Mouse (Mus musculus) c-Kit-positive CD71-positive TER-119-positive erythroid progenitor cells, embryonic 14.5 days (primary cell): ENCODE results near the gene Gdpd3.
"Not testable (repeated sequence)": the region's sequence is repeated elsewhere in the genome, so short reads cannot be mapped to it uniquely, and the experiment has no call there.

Experiments
- DNase-seq: peaks from one replicate; pipeline ENCODE4 v3.0.0-alpha.2; 2013; ENCODE audit warnings: low spot score

The Gdpd3 gene

GRCm38 (mm10) chr7:126760956-126761355 is 5.2 kb upstream of the Gdpd3 start:
- no peak for DNase-seq

DNA sequence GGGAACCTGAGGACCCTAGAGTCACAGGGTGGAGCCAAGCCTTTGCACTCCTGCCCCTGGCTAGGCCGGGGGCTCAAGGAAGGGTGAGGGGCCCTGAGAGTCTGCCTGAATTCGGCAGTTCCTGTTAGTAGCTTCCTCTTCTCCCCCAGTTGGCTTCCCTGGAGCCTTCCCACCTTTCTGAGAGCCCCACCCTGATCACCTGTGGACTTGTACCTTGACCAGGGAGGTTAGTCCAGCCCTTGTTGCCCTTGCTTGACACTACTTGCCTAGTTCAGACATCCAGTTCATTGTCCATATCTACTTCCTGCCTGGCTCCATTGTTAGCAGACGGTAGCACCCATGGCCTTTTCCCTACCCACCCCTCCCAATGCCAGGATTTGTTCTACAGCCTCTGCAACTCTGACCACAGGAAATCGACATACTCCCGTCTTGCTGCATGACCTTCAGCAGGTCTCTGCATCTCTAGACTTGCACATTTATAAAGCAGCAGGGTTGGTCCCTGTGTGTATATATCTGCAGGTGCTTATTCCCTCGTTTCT is 4.5 kb upstream of the Gdpd3 start:
- no peak for DNase-seq

DNA sequence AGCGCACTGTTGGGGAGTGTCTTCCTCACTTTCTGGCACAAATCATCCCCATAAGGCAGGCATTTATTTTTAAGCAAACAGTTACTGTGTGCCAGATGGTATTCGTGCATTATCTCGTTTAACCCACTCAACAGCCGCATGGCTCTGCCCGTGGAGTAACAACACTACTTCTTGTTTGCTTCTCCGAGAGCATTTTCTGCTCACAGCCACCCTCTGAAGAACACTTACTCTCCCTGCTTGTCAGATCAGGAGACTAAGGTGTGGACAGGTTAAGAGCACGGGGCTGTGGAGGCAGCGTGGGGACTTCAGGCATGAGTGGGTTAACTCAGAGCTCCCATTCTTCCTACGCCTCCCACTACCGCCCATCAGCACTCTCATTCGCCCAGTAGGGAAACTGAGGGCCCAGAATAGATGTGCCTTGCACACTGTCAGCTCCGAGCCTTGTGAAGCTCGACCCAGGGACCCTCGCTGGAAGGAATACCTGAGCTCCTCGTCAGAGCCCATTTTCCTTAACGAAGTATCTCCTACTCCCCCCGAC is 3.6 kb upstream of the Gdpd3 start:
- DNase-seq, result no peak

DNA sequence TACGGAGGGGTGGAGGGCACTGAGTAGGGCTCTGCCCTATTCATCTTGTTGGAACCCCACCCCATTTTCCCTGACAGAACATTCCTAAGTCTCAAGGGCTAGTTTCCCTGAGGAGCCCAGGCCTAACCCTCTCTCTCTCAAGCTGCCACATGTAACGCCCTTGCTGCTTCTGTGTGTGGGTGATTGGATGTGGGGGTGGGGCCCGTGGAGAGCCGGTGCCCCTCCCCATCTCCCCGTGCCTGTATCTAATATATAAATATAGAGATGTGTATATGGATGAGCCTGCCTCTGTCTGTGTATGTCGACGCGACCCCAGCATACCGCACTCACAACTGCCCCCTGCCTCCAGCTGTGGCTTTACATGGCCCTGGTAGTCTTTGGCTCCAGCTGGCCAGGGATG is 594 bp upstream of the Gdpd3 start:
- no peak for DNase-seq

DNA sequence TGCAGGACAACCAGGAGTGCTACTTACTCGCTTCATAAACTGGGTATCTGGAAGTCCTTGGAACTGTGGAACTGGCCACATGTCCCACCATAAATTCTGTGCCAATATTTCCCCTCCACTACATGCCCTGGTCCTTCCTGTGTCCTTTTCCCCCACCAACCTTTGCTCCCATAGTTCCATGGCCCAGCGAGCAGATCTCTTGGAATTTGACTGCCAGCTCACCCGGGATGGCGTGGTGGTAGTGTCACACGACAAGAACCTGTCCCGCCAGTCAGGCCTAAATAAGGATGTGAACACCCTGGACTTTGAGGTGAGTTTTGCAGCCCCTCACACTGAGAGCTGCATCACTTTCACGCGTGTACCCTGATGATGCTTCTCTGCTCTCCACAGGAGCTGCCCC is 867 bp downstream of the Gdpd3 start:
- no peak for DNase-seq

DNA sequence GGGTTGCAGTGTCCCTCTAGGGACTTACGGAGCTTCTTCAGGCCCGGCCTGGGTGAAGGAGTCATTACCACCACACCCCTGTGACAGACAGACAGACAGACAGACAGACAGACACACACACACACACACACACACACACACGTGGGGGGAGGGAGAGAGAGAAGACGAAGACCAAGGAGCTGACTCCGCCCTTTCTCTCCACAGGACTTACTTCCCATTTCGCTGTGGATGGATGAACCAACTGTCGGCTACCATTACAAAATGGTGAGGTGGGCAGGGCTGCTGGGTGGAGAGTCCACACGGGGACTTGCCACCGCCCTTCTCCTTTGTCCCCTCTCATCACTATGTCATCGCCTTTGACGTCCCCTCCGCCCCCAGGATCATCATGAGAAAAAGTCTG is 4.7 kb downstream of the Gdpd3 start:
- no peak for DNase-seq

- DNase-seq, result no peak
Measured at GRCm38 (mm10) chr7:126773351-126773750, 7.2 kb downstream of the Gdpd3 start.

- DNase-seq, result no peak
Measured at GRCm38 (mm10) chr7:126774463-126774862, 8.3 kb downstream of the Gdpd3 start.

DNA sequence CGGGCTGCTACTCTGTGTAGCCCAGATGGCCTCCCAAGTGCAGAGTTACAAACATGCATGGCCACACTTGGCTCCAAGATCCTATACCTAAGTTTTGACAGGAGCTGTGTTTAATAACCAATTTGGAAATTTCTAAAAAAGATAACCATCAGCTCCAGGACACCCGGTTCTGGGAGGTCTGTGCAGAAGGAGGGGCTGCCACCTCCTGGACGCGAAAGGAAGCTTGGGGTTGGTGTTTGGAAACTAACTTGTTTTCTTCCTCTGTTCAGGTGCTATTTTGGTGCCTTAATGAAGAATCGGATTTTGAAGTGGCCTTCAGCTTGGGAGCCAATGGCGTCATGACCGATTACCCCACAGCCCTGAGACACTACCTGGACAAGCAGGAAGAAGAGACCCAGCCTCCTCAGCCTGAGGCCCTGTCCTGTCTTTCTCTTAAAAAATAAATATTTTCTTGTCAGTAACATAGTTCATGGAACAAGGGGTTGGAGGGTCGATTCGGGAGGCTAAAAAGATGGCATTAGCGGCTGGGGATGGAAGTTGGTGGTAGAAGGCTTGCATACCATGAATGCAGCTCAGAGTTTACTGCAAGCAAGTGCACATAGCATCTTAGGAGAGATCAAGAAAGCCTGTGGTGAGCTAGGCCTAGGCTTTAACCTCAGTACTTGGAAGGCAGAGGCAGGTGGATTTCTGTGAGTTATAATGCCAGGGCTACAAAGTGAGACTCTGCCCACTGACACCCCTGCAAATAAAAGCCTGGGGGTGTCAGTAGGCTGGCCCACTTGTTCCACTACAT is 9.2 kb downstream of the Gdpd3 start:
- DNase-seq, result no peak

DNA sequence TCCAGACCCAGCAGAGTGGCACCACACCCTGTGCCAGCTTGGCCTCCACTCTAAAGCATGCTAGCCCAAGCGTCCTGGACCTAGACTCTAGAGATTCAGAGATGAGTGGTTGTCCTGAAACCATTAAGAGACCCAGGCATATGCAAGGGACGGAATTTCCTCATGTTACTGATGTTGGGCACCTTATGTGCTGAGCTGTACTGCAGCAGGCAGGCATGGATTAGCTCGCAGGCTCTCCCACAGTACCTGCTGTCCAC is 9.8 kb downstream of the Gdpd3 start:
- no peak for DNase-seq

DNA sequence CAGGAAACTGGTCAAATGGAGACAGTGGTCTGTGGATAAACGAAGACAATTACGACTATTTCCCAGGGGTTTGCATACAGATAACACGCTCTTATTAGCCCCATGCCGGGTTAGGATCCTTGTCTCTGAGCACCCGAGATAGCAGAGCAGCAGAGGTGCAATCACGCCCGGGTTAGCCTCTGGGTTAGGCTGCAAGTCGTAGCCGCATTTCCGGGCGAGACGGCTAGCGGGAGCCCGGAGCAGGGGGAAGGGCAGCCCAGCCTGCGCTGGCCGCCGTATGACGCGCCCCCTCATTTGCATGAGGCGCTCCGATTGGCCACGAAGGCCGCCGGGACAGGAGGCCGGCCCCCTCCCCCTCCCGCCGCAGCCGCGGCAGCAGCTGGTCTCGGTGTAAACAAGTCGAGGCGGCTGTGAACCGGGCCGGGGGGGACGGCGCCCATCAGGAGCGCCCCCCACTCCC is 10.5 kb downstream of the Gdpd3 start, which contains the start of gene Ypel3:
Gene Ypel3, plus strand, starts transcription at position 358 of the 460 bp plus-strand sequence.
- peak; percentile 84 for DNase-seq

GRCm38 (mm10) chr7:126777476-126777875 is 11.3 kb downstream of the Gdpd3 start:
- no peak for DNase-seq

- DNase-seq, result no peak
Measured at GRCm38 (mm10) chr7:126778147-126778546, 12.0 kb downstream of the Gdpd3 start.

DNA sequence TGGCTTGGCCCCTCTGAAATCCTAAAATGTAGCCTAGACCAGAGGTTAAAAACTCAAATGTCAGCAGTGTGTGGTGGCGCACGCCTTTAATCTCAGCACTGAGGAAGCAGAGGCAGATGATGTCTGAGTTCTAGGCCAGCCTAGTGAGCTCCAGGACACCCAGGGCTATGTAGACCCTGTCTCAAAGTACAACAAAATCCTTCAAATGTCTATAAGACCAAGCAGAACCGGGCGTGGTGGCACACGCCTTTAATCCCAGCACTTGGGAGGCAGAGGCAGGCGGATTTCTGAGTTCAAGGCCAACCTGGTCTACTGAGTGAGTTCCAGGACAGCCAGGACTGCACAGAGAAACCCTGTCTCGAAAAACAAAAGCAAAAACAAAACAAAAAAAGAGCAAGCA is 13.0 kb downstream of the Gdpd3 start:
- DNase-seq, result not testable (repeated sequence)

GRCm38 (mm10) chr7:126779983-126780970 is 14.1 kb downstream of the Gdpd3 start:
- peak; percentile 82 for DNase-seq

- DNase-seq, result no peak
Measured at GRCm38 (mm10) chr7:126780971-126781635, 15.0 kb downstream of the Gdpd3 start, which contains the start of gene Tbx6. Gene Tbx6, plus strand, starts transcription at chr7:126781483.

- DNase-seq, result no peak
Measured at GRCm38 (mm10) chr7:126781661-126782370, 15.7 kb downstream of the Gdpd3 start.

DNA sequence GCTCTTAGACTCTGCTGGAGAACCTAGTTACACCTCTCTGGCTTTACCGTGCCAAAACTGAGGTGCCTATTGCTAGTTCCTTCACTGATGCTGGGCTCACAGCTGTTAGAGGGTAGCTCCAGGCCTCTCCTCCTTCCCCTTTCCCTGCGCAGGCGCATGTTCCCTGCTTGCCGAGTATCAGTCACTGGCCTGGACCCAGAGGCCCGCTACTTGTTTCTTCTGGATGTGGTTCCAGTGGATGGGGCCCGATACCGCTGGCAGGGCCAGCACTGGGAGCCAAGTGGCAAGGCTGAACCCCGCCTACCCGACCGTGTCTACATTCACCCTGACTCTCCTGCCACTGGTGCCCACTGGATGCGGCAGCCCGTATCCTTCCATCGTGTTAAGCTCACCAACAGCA is 16.6 kb downstream of the Gdpd3 start:
- no peak for DNase-seq

DNA sequence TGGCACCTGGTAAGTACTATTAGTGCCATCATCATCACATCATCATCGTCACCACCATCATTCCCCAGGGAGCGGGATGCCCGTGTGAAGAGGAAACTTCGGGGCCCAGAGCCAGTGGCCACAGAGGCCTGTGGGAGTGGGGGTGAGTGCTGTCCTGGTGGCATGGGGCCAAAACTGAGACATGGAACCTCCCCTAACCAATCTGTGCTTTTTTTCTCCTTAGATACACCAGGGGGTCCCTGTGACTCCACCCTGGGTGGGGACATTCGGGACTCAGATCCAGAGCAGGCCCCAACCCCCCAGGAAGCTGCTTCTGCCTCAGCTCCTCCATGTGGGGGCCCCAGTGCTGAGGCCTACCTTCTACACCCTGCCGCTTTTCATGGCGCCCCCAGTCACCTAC is 18.3 kb downstream of the Gdpd3 start:
- no peak for DNase-seq

GRCm38 (mm10) chr7:126785056-126785455 is 18.9 kb downstream of the Gdpd3 start:
- no peak for DNase-seq

DNA sequence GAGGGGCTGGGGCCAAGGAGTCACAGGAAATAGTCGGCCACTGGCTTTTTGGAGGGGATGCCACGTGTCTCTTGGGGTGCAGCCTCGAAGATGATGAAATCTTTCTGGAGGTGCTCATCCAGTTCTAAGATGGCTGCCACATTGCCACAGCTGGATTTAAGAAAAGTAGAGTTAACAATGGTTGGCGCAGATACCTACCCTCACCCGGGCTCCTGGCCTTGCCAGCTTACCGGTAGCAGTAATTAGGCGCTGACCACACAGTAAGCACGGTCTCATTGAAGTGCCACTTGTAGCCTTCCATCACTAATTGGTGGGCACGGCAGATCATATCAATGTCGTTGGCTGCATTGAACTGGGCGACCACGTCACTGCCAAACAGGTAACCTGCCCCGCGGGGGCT is 20.0 kb downstream of the Gdpd3 start:
- no peak for DNase-seq
